Mouse (Mus musculus): ENCODE results near the gene Mmp19. TPM values are rescaled to one million over a fixed set of nuclear protein-coding genes. Genes with fewer than 3 reads are reported as not detected.

Gene Mmp19
- polyA plus RNA-seq (2015; fragmentation: Nextera tagmentation; extraction: Ambion mirVana), result 0.55 and 0.64 TPM in 2 replicates

DNA sequence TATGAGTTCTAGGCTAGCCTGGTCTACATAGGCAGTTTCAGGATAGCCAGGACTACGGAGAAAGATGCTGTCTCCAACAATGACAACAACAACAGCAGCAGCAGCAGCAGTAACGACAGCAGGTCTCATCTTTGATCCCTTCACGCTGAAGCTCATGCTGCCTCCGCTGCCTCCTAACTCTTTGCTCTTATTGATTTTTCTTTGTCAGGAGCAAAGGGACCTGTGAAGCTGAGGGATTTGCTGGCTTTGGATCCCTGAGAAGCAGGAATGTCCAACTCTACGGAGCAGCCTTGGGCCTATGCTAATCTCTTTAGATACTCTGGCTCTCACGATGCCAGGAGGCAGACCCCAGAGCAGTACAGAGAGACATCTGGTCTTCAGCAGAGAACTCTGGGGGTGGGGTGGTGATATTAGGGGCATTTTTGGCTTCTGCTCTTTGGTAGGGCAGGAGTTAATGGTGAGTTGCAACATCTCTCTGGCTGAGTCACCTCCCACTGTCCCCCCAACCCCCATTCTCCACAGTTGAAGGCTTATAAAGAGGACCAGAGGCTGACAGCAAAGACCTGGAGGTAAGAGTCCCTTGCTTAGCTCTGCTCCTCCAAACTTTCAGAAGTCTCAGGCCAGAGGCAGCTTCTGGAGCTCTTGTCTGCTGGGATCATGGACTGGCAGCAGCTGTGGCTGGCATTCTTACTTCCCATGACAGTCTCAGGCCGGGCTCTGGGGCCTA lies at the start of gene Mmp19:
Mmp19 (plus strand) TSS at position 513 of the 727 bp plus-strand sequence.
- TF ChIP-seq CTCF (IDR thresholded peaks at IDR 0.05; ENCODE audit: low read depth), result no peak
- Histone ChIP-seq H3K27me3 (ENCODE audit: insufficient read depth, low read length) (no peaks in the 10 kb centered on the region), H3K36me3 (ENCODE audit: insufficient read depth, low read length) (no peaks in the 10 kb centered on the region), H3K4me1 (replicated peaks; ENCODE audit: insufficient read depth, low read length) (no peaks in the 10 kb centered on the region), H3K4me3 (replicated peaks; ENCODE audit: low read depth, low read length) (no peak within 1 kb of the TSS), H3K9ac (ENCODE audit: low read depth, low read length) (no peak within 1 kb of the TSS), H3K27ac (no peak within 1 kb of the TSS), H3K9me3 (replicated peaks; ENCODE audit: low read length) (no peaks in the 10 kb centered on the region), H3K4me2 (ENCODE audit: low read length) (no peak within 1 kb of the TSS)
- no peak for DNase-seq (ENCODE audit: low spot score)
- no peak for ATAC-seq (replicated peaks; ENCODE audit: low FRiP score, low read depth)
- 69% methylated on average over 7 of the region's 7 CpGs for WGBS

- peaks cover 23% of the 10 kb centered on the region for H3K4me1 ChIP-seq (replicated peaks; ENCODE audit: insufficient read depth, low read length)
- H3K36me3 ChIP-seq (ENCODE audit: insufficient read depth, low read length), result no peaks in the 10 kb centered on the region
- DNase-seq (ENCODE audit: low spot score) (no peak), ATAC-seq (replicated peaks; ENCODE audit: low FRiP score, low read depth) (no peak)
- H3K4me2 ChIP-seq (ENCODE audit: low read length), result peak overlapping the region; percentile 98
- peak overlapping the region; percentile 73; the same call in 1 of the 2 replicates for H3K4me3 ChIP-seq (replicated peaks; ENCODE audit: low read depth, low read length)
- no peak overlapping the region for H3K27ac ChIP-seq
- no peak overlapping the region for H3K9ac ChIP-seq (ENCODE audit: low read depth, low read length)
- H3K9me3 ChIP-seq (replicated peaks; ENCODE audit: low read length), result no peaks in the 10 kb centered on the region
- 31% methylated on average over 4 of the region's 4 CpGs for WGBS
- no peaks in the 10 kb centered on the region for H3K27me3 ChIP-seq (ENCODE audit: insufficient read depth, low read length)
- no peak for TF ChIP-seq CTCF (IDR thresholded peaks at IDR 0.05; ENCODE audit: low read depth)
These were observed 48.1 kb upstream of the Mmp19 start for GRCm38 (mm10) chr10:128742616-128743015.

DNA sequence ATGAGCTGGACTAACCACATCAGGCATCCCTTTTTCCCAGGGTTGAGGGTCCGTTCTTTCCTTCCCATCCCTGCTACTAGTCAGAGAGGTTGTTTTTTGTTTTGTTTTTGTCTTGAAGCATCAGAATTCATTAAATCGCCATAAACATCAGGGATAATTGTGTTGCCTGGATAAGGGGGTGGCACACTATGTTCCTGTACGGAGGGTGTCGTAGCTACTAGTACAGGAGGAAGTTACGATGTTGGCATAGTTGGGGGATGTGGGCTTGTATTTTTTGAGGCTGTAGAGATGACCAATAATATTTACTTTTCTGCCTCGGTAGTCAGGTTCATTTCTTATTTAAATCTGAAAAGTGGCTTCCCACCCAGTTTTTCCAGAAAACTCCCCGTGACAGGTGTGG lies 47.5 kb upstream of the Mmp19 start:
- Histone ChIP-seq H3K27me3 (ENCODE audit: insufficient read depth, low read length) (no peaks in the 10 kb centered on the region), H3K4me3 (replicated peaks; ENCODE audit: low read depth, low read length) (peak overlapping the region; percentile 73), H3K36me3 (ENCODE audit: insufficient read depth, low read length) (no peaks in the 10 kb centered on the region), H3K4me1 (replicated peaks; ENCODE audit: insufficient read depth, low read length) (peaks cover 23% of the 10 kb centered on the region), H3K4me2 (ENCODE audit: low read length) (peak overlapping the region; percentile 98), H3K9ac (ENCODE audit: low read depth, low read length) (peak overlapping the region; percentile 72), H3K9me3 (replicated peaks; ENCODE audit: low read length) (no peaks in the 10 kb centered on the region), H3K27ac (peak overlapping the region; percentile 77; the same call in 1 of the 2 replicates)
- WGBS, result 5% methylated on average over 7 of the region's 7 CpGs
- DNase-seq (ENCODE audit: low spot score), result peak; percentile 7
- no peak for TF ChIP-seq CTCF (IDR thresholded peaks at IDR 0.05; ENCODE audit: low read depth)
- ATAC-seq (replicated peaks; ENCODE audit: low FRiP score, low read depth), result no peak

DNA sequence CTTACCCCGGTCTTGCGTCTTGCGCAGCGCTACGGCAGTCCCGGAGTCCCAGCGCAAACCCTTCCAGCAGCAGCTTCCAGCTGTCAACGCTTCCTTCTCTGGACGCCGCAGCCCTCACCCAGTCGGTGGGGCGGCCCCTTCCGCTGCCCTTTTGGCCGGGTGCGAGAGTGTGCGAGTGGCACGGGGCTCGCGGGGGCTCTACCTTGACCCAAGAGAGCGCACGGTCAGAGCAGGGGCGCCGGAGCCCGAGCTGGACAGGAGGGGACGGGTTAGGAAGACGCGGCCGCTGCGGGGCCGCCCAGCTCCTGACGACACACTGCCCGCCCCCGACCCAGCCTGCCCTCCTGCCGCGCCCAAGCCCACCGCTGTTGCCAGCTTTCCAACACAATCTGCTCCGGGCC lies 46.9 kb upstream of the Mmp19 start:
- WGBS, result under 1% methylated on average over 37 of the region's 37 CpGs

DNA sequence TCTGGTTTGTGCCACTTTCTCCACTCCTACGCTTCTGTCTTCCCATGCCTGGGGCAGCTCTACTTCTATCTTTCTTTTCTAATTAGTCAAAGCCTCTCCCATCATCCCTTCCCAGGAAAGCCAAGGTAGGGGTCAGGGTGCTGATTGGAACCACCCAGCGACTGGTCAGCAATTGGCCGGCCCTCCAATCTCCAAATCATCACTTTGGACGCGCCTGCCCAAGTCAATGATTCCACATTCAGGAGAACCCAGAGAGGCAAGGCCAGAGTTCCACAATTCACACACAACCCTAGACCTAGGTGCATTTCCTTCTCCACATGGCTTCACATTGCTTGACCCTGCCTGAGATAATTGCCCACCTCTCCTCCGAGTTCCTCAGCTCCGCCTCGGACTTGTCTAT lies 46.5 kb upstream of the Mmp19 start:
- WGBS, result 23% methylated on average over 8 of the region's 8 CpGs
- no peak for TF ChIP-seq CTCF (IDR thresholded peaks at IDR 0.05; ENCODE audit: low read depth)

More for the DNA sequence above, 46.9 kb upstream of the Mmp19 start:
- TF ChIP-seq CTCF (IDR thresholded peaks at IDR 0.05; ENCODE audit: low read depth), result no peak
- Histone ChIP-seq H3K36me3 (ENCODE audit: insufficient read depth, low read length) (no peaks in the 10 kb centered on the region), H3K4me2 (ENCODE audit: low read length) (peak overlapping the region; percentile 98), H3K27ac (peak overlapping the region; percentile 77), H3K9me3 (replicated peaks; ENCODE audit: low read length) (no peaks in the 10 kb centered on the region), H3K4me1 (replicated peaks; ENCODE audit: insufficient read depth, low read length) (peaks cover 23% of the 10 kb centered on the region), H3K9ac (ENCODE audit: low read depth, low read length) (peak overlapping the region; percentile 72), H3K4me3 (replicated peaks; ENCODE audit: low read depth, low read length) (peak overlapping the region; percentile 73), H3K27me3 (ENCODE audit: insufficient read depth, low read length) (no peaks in the 10 kb centered on the region)
- ATAC-seq (replicated peaks; ENCODE audit: low FRiP score, low read depth) (peak; percentile 34; the same call in 1 of the 2 replicates), DNase-seq (ENCODE audit: low spot score) (peak; percentile 73)

DNA sequence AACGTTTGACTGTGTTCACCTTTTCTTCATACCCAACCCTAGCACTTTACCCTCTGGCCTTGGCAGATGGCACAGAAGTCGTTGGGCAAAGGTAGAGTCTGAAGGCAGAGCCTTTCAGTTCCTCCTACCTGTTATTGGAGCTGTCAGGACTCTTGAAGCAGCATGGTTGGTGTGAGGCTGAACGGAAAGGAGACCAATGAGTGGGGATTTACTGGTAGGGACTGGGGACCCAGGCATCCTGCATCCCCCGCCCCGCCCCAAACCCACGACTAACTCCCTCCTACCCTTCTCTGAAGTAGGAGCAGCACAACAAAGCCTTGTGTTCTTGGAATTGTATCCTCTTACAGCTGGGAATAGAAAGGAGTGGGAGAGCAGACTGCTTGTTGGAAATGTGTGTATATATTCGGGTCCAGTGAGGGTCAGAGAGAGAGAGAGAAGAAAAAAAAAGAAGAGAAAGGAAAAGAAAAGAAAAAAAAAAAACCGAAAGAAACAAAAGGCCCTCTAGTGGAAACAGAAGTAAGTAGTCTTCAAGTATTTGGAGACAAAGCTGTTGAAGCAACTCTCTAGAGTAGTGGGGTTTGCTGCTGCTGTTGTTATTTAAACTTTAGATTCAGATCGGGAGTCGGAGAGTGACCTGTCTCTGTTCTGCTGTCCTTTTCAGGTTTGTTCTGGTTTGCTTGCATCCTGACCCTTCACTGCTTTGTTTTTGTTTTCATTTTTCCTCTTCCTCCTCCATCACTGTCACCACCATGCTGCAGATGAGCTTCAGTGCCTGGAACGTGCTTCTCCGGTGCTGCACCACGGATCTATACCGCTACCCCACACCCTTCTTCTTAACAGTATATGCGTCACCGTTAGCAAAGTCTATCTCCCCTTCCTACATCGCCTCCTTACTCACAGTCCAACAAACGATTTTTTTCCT lies 45.8 kb upstream of the Mmp19 start, which contains the start of gene Dgka:
Dgka (minus strand) TSS at position 176 of the 922 bp plus-strand sequence.
- Histone ChIP-seq H3K4me1 (replicated peaks; ENCODE audit: insufficient read depth, low read length) (peaks cover 28% of the 10 kb centered on the region), H3K4me2 (ENCODE audit: low read length) (peak within 1 kb of the TSS; percentile 98), H3K27ac (peak within 1 kb of the TSS; percentile 77), H3K4me3 (replicated peaks; ENCODE audit: low read depth, low read length) (peak within 1 kb of the TSS; percentile 73), H3K36me3 (ENCODE audit: insufficient read depth, low read length) (no peaks in the 10 kb centered on the region), H3K9me3 (replicated peaks; ENCODE audit: low read length) (no peaks in the 10 kb centered on the region), H3K27me3 (ENCODE audit: insufficient read depth, low read length) (no peaks in the 10 kb centered on the region), H3K9ac (ENCODE audit: low read depth, low read length) (peak within 1 kb of the TSS; percentile 72)
- whole genome bisulfite sequencing, result 26% methylated on average over 18 of the region's 18 CpGs
- peak; percentile 65 for TF ChIP-seq CTCF (IDR thresholded peaks at IDR 0.05; ENCODE audit: low read depth)
- peak; percentile 82 for DNase-seq (ENCODE audit: low spot score)
- ATAC-seq (replicated peaks; ENCODE audit: low FRiP score, low read depth), result no peak

More for the DNA sequence above, 46.5 kb upstream of the Mmp19 start:
- Histone ChIP-seq H3K36me3 (ENCODE audit: insufficient read depth, low read length) (no peaks in the 10 kb centered on the region), H3K4me1 (replicated peaks; ENCODE audit: insufficient read depth, low read length) (peaks cover 27% of the 10 kb centered on the region), H3K27me3 (ENCODE audit: insufficient read depth, low read length) (no peaks in the 10 kb centered on the region), H3K27ac (peak overlapping the region; percentile 77; the same call in 1 of the 2 replicates), H3K9me3 (replicated peaks; ENCODE audit: low read length) (no peaks in the 10 kb centered on the region), H3K4me2 (ENCODE audit: low read length) (peak overlapping the region; percentile 98), H3K4me3 (replicated peaks; ENCODE audit: low read depth, low read length) (peak overlapping the region; percentile 73), H3K9ac (ENCODE audit: low read depth, low read length) (peak overlapping the region; percentile 72)
- ATAC-seq (replicated peaks; ENCODE audit: low FRiP score, low read depth) (no peak), DNase-seq (ENCODE audit: low spot score) (peak; percentile 3)
